Mouse (Mus musculus) forelimb bud, embryonic 11.5 days (tissue): Measurements from ENCODE around the gene Cenpo.

ENCODE experiments used
- DNase-seq: peaks from one replicate; pipeline ENCODE4 v3.0.0-alpha.2; 2012; ENCODE audit warnings: low read depth, low spot score

The Cenpo gene

GRCm38 (mm10) chr12:4199271-4199670 lies 34.8 kb downstream of the Cenpo start:
- no peak for DNase-seq

GRCm38 (mm10) chr12:4198702-4199101 lies 35.4 kb downstream of the Cenpo start:
- no peak for DNase-seq

- DNase-seq: no peak
Measured at GRCm38 (mm10) chr12:4194643-4195042, 39.5 kb downstream of the Cenpo start.

GRCm38 (mm10) chr12:4193025-4193740 lies 40.9 kb downstream of the Cenpo start:
- DNase-seq: peak; percentile 40

GRCm38 (mm10) chr12:4192514-4192913 lies 41.6 kb downstream of the Cenpo start:
- no peak for DNase-seq

- DNase-seq: no peak
Measured at GRCm38 (mm10) chr12:4189060-4189447, 45.0 kb downstream of the Cenpo start.

GRCm38 (mm10) chr12:4188171-4189059 lies 45.7 kb downstream of the Cenpo start:
- peak; percentile 41 for DNase-seq

- DNase-seq: no peak
Measured at GRCm38 (mm10) chr12:4184648-4185047, 49.4 kb downstream of the Cenpo start.

GRCm38 (mm10) chr12:4180507-4180906 lies 53.6 kb downstream of the Cenpo start:
- DNase-seq: no peak

- no peak for DNase-seq
Measured at GRCm38 (mm10) chr12:4179671-4180233, 54.3 kb downstream of the Cenpo start.

- DNase-seq: no peak
Measured at GRCm38 (mm10) chr12:4178839-4179238, 55.3 kb downstream of the Cenpo start.

- no peak for DNase-seq
Measured at GRCm38 (mm10) chr12:4173108-4173790, 60.8 kb downstream of the Cenpo start.

- DNase-seq: no peak
Measured at GRCm38 (mm10) chr12:4169622-4170021, 64.5 kb downstream of the Cenpo start.

GRCm38 (mm10) chr12:4169058-4169457 lies 65.0 kb downstream of the Cenpo start:
- DNase-seq: no peak

- DNase-seq: no peak
Measured at GRCm38 (mm10) chr12:4166970-4167369, 67.1 kb downstream of the Cenpo start.

- DNase-seq: no peak
Measured at GRCm38 (mm10) chr12:4162886-4163285, 71.2 kb downstream of the Cenpo start.

- DNase-seq: no peak
Measured at GRCm38 (mm10) chr12:4160322-4160721, 73.8 kb downstream of the Cenpo start.

- DNase-seq: no peak
Measured at GRCm38 (mm10) chr12:4158868-4159632, 75.0 kb downstream of the Cenpo start.

GRCm38 (mm10) chr12:4158179-4158578 lies 75.9 kb downstream of the Cenpo start:
- no peak for DNase-seq

- no peak for DNase-seq
Measured at GRCm38 (mm10) chr12:4157466-4157865, 76.6 kb downstream of the Cenpo start.

- DNase-seq: no peak
Measured at GRCm38 (mm10) chr12:4151969-4152368, 82.1 kb downstream of the Cenpo start.
